In genomic region chr12:112937906-112938305, GRCm38 (mm10) we compare ENCODE assay signal across 11 mouse cellular contexts. TPM values are rescaled to one million over a fixed set of nuclear protein-coding genes. Genes with fewer than 3 reads are reported as not detected.
A peak's percentile ranks its signal among the peaks of the same experiment; 100 is the strongest.
DNase-seq lines count a peak whose midpoint lies in the region; ATAC-seq lines count a peak whose summit lies in the region.
"Had no signal": no experiment of that assay in that cellular context is flagged by ENCODE, and none has a peak within 500 bp of the region (broad histone marks: within the 10 kb centered on the region; RNA-seq: fewer than 3 reads in every experiment).

No protein-coding gene starts in this region.

- H3K4me3 ChIP-seq in heart, embryonic 10.5 days: no peak overlapping the region
- peak overlapping the region; percentile 42 for H3K4me3 ChIP-seq in megakaryocyte, embryonic 14.5 days (replicated peaks)
- no peak overlapping the region for H3K4me3 ChIP-seq in embryonic facial prominence, embryonic 14.5 days (ENCODE audit: low read depth, low read length)

- H3K9ac ChIP-seq in embryonic facial prominence, embryonic 14.5 days (ENCODE audit: low read depth, low read length): no peak overlapping the region
- H3K9ac ChIP-seq: forebrain, postnatal 0 days had no signal

- H3K4me2 ChIP-seq in embryonic facial prominence, embryonic 14.5 days (ENCODE audit: low read depth, low read length): no peak overlapping the region

- no peak for ATAC-seq in megakaryocyte, adult 5-6 weeks (ENCODE audit: poor library complexity, severe bottlenecking)
- peak; percentile 28 for ATAC-seq in embryonic facial prominence, embryonic 14.5 days (ENCODE audit: low read depth)
- ATAC-seq: CD4-positive, CD25-positive, alpha-beta regulatory T cell, adult 4 months; forebrain, postnatal 0 days had no signal

- no peaks in the 10 kb centered on the region for H3K9me3 ChIP-seq in heart, embryonic 10.5 days
- no peaks in the 10 kb centered on the region for H3K9me3 ChIP-seq in megakaryocyte, embryonic 14.5 days
- no peaks in the 10 kb centered on the region for H3K9me3 ChIP-seq in embryonic facial prominence, embryonic 14.5 days (ENCODE audit: control insufficient read depth, low read length)

- H3K27ac ChIP-seq in heart, embryonic 10.5 days: peak overlapping the region; percentile 65
- no peak overlapping the region for H3K27ac ChIP-seq in embryonic facial prominence, embryonic 14.5 days (replicated peaks; ENCODE audit: low read depth, low read length)

- H3K27me3 ChIP-seq in heart, embryonic 10.5 days (ENCODE audit: insufficient read depth, poor library complexity, severe bottlenecking): peaks cover 60% of the 10 kb centered on the region; the same call in 1 of the 2 replicates
- H3K27me3 ChIP-seq in megakaryocyte, embryonic 14.5 days (replicated peaks): peaks cover 29% of the 10 kb centered on the region
- H3K27me3 ChIP-seq in embryonic facial prominence, embryonic 14.5 days (replicated peaks; ENCODE audit: control insufficient read depth, insufficient read depth, low read length): no peaks in the 10 kb centered on the region

- H3K4me1 ChIP-seq in heart, embryonic 10.5 days: peaks cover 53% of the 10 kb centered on the region
- peaks cover 53% of the 10 kb centered on the region for H3K4me1 ChIP-seq in megakaryocyte, embryonic 14.5 days
- peaks cover 19% of the 10 kb centered on the region for H3K4me1 ChIP-seq in embryonic facial prominence, embryonic 14.5 days (ENCODE audit: control insufficient read depth, insufficient read depth, low read length)

- 41% methylated on average over 9 of the region's 9 CpGs for WGBS in heart, embryonic 10.5 days
- 30% methylated on average over 2 of the region's 9 CpGs for WGBS in embryonic facial prominence, embryonic 14.5 days

- no peaks in the 10 kb centered on the region for H3K36me3 ChIP-seq in heart, embryonic 10.5 days
- peaks cover 29% of the 10 kb centered on the region for H3K36me3 ChIP-seq in megakaryocyte, embryonic 14.5 days (replicated peaks; ENCODE audit: low read length)
- no peaks in the 10 kb centered on the region for H3K36me3 ChIP-seq in embryonic facial prominence, embryonic 14.5 days (ENCODE audit: control insufficient read depth, insufficient read depth, low read length)

- DNase-seq in heart, embryonic 10.5 days (ENCODE audit: low spot score): no peak
- DNase-seq in heart, adult 18-20 months: no peak
- peak; percentile 79 for DNase-seq in 3T3-L1 (ENCODE audit: low read depth, low spot score)
- DNase-seq in embryonic facial prominence, embryonic 14.5 days (ENCODE audit: low spot score): peak; percentile 64
- DNase-seq in cerebellum, adult 18-20 months: no peak
- no peak for DNase-seq in cerebellum, postnatal 14 days
- DNase-seq: forebrain, postnatal 0 days; kidney, adult 8-10 months had no signal

RNA-seq across cellular contexts. Expression of gene Nudt14, which starts 4.0 kb away (rescaled TPM):
- 48.6 and 65.5 TPM in 2 replicates for polyA plus RNA-seq in heart, embryonic 10.5 days (2016; fragmentation: Nextera tagmentation; extraction: Ambion mirVana)
- total RNA-seq in heart, adult 18-20 months (2021): 1 to 10 TPM; 8.2 to 9.2 TPM
- 14.1 and 42.5 TPM in 2 replicates for polyA plus RNA-seq in megakaryocyte, embryonic 14.5 days (2012; ENCODE audit: insufficient read depth, low replicate concordance)
- 9.7 and 10.5 TPM in 2 replicates for total RNA-seq in megakaryocyte, adult 5-6 weeks (2015)
- total RNA-seq in megakaryocyte, adult 5-6 weeks (2017): 11.4 and 11.9 TPM in 2 replicates
- polyA plus RNA-seq in embryonic facial prominence, embryonic 14.5 days (2014; fragmentation: Nextera tagmentation; extraction: Ambion mirVana): 87.3 and 87.4 TPM in 2 replicates

RNA-seq across cellular contexts. Expression of gene Jag2, which starts 8.3 kb away (rescaled TPM):
- polyA plus RNA-seq in heart, embryonic 10.5 days (2016; fragmentation: Nextera tagmentation; extraction: Ambion mirVana): 2.0 and 3.6 TPM in 2 replicates
- 10 to 100 TPM; 31.5 to 38.6 TPM for total RNA-seq in heart, adult 18-20 months (2021)
- polyA plus RNA-seq in megakaryocyte, embryonic 14.5 days (2012; ENCODE audit: insufficient read depth, low replicate concordance): 4.8 and 14.7 TPM in 2 replicates
- total RNA-seq in megakaryocyte, adult 5-6 weeks (2015): 0.36 and 1.3 TPM in 2 replicates
- not detected in 2 replicates for total RNA-seq in megakaryocyte, adult 5-6 weeks (2017)
- 9.4 and 13.1 TPM in 2 replicates for polyA plus RNA-seq in embryonic facial prominence, embryonic 14.5 days (2014; fragmentation: Nextera tagmentation; extraction: Ambion mirVana)

RNA-seq across cellular contexts. Expression of gene Btbd6, which starts 38.4 kb away (rescaled TPM):
- 22.3 and 23.6 TPM in 2 replicates for polyA plus RNA-seq in heart, embryonic 10.5 days (2016; fragmentation: Nextera tagmentation; extraction: Ambion mirVana)
- 10 to 100 TPM; 24.3 to 27.6 TPM for total RNA-seq in heart, adult 18-20 months (2021)
- polyA plus RNA-seq in megakaryocyte, embryonic 14.5 days (2012; ENCODE audit: insufficient read depth, low replicate concordance): 25.3 and 64.2 TPM in 2 replicates
- 4.2 and 5.9 TPM in 2 replicates for total RNA-seq in megakaryocyte, adult 5-6 weeks (2015)
- total RNA-seq in megakaryocyte, adult 5-6 weeks (2017): 2.4 and 4.0 TPM in 2 replicates
- polyA plus RNA-seq in embryonic facial prominence, embryonic 14.5 days (2014; fragmentation: Nextera tagmentation; extraction: Ambion mirVana): 20.8 and 22.8 TPM in 2 replicates

Comparison
In these comparisons a context has a peak if more than half of its experiments do, and no peak if none do; other contexts are left out.
1. DNase-seq: peak in 3T3-L1 (single experiment) and embryonic facial prominence, embryonic 14.5 days (single experiment); none in heart, embryonic 10.5 days (single experiment), heart, adult 18-20 months (0 of 2), cerebellum, adult 18-20 months (0 of 2) and cerebellum, postnatal 14 days (0 of 2).